Mouse (Mus musculus) liver, embryonic 13.5 days (tissue): Measurements from ENCODE around the gene Ankrd44. TPM values are rescaled to one million over a fixed set of nuclear protein-coding genes. Genes with fewer than 3 reads are reported as not detected.

Experiments
- ATAC-seq: fragments of 200-750 bp; cut with Nextera tagmentation; 2 replicates; pipeline ENCODE4 v1.8.0; 2017; ENCODE audit warnings: low read depth, mild to moderate bottlenecking, moderate number of reproducible peaks, moderate library complexity
- DNase-seq: peaks from one replicate; pipeline ENCODE4 v3.0.0; 2022
- H3K27ac ChIP-seq: fragments of 300-500 bp; sonication (generic); 2 replicates; pipeline ENCODE4 v1.5.1; 2015; ENCODE audit warnings: moderate library complexity, mild to moderate bottlenecking, inconsistent platforms
- H3K27me3 ChIP-seq: fragments of 300-500 bp; sonication (generic); 2 replicates; pipeline ENCODE4 v1.6.1; 2015; ENCODE audit warnings: mild to moderate bottlenecking, inconsistent platforms
- H3K36me3 ChIP-seq: fragments of 300-500 bp; sonication (generic); 2 replicates; pipeline ENCODE4 v1.6.1; 2015; ENCODE audit warnings: mild to moderate bottlenecking, inconsistent platforms
- H3K4me1 ChIP-seq: fragments of 300-500 bp; sonication (generic); replicated peaks from 2 replicates; pipeline ENCODE4 v1.6.1; 2015; ENCODE audit warnings: inconsistent platforms
- H3K4me2 ChIP-seq: fragments of 300-500 bp; sonication (generic); 2 replicates; pipeline ENCODE4 v1.6.1; 2015; ENCODE audit warnings: inconsistent platforms, mild to moderate bottlenecking, moderate library complexity
- H3K4me3 ChIP-seq: fragments of 300-500 bp; sonication (generic); replicated peaks from 2 replicates; pipeline ENCODE4 v1.5.1; 2015; ENCODE audit warnings: mild to moderate bottlenecking, inconsistent platforms
- H3K9ac ChIP-seq: fragments of 300-500 bp; sonication (generic); 2 replicates; pipeline ENCODE4 v1.6.1; 2015; ENCODE audit warnings: mild to moderate bottlenecking, inconsistent platforms
- H3K9me3 ChIP-seq: fragments of 300-500 bp; sonication (generic); replicated peaks from 2 replicates; pipeline ENCODE4 v1.6.1; 2016; ENCODE audit warnings: inconsistent platforms
- WGBS: fragments of 180-500 bp; shearing (Covaris S2); methylation state at CpG from one replicate; pipeline ENCODE4 v1.1.7; 2015; ENCODE audit not compliant: insufficient replicate concordance; 5-methylcytosine and 5-hydroxymethylcytosine counted together
- polyA plus RNA-seq: library from polyadenylated mRNA; unstranded; fragments of >200 nt; fragmentation: Nextera tagmentation; extraction: Ambion mirVana; gene quantifications from 2 replicates; pipeline ENCODE4 v1.2.1, GENCODE M21; 2015

Gene Ankrd44
- polyA plus RNA-seq, 1 experiment from 2014 or later, result 3.0 TPM

DNA sequence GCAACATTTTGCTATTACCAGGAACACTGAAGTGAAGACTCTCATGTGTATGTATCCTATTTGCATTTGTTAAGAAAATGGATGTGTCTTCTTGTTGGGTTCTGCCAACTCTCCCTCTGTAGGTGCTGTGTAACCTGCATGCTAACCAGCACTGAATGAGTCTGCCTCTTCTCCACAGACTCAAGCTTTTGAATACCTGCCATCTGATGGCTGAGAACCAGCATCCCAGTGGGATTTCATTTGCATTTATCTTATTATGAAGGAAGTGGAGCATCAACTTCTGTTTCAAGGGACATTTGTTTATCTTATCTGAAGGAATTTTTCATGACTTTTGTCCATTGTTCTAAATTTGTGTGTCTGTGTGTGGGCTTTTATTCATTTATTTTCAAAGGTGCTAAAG lies 180.5 kb downstream of the Ankrd44 start:
- H3K27ac ChIP-seq, result no peak overlapping the region
- H3K9ac ChIP-seq, result no peak overlapping the region
- H3K4me3 ChIP-seq, result no peak overlapping the region
- no peaks in the 10 kb centered on the region for H3K9me3 ChIP-seq
- H3K4me2 ChIP-seq, result no peak overlapping the region
- DNase-seq (no peak), ATAC-seq (no peak)
- H3K36me3 ChIP-seq, result no peaks in the 10 kb centered on the region
- no peaks in the 10 kb centered on the region for H3K4me1 ChIP-seq
- H3K27me3 ChIP-seq, result no peaks in the 10 kb centered on the region

DNA sequence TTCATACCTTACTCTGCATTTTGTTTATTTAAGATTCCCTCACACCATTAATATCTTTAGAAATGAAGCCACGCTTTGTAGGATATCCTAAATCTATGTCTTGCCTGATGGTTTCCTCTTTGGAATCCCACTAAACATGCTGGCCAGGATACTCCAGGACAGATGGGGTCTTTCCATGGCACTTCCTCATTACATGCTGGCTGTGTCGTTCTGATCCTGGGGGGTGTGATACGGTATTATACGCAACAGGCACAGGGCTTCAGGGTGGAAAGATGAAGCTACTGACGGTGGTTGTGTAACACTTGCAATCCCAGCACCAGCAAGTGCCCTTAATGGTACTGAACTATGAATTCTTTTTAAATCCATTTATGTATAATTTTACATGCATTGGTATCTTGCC lies 182.0 kb downstream of the Ankrd44 start:
- H3K27me3 ChIP-seq, result no peaks in the 10 kb centered on the region
- ATAC-seq, result no peak
- H3K9me3 ChIP-seq, result no peaks in the 10 kb centered on the region
- no peaks in the 10 kb centered on the region for H3K36me3 ChIP-seq
- H3K9ac ChIP-seq, result no peak overlapping the region
- H3K4me2 ChIP-seq, result no peak overlapping the region
- H3K27ac ChIP-seq, result no peak overlapping the region
- 70% methylated on average over 5 of the region's 5 CpGs for WGBS
- no peaks in the 10 kb centered on the region for H3K4me1 ChIP-seq
- no peak for DNase-seq
- H3K4me3 ChIP-seq, result no peak overlapping the region

DNA sequence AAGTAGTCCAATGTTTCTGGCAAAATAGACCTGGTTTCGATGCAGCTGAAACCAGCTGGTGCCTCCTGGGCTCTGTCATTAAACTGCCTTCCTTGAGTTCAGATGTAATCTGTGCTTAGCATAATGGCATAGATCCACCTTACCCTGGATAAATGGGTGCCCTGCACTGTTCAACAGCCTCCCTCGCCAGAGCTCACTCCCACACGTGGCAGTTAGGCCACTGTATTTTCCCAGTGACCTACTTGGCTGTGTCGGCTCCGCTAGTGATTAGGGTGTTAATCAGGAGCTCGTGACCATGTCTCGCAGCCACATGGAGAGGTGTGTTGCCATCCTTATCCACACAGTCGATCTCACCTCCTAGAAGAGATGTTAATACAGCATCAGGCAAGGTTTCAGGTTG lies 183.1 kb downstream of the Ankrd44 start:
- Histone ChIP-seq H3K27ac (no peak overlapping the region), H3K9ac (no peak overlapping the region), H3K9me3 (no peaks in the 10 kb centered on the region), H3K4me3 (no peak overlapping the region), H3K4me2 (no peak overlapping the region), H3K36me3 (no peaks in the 10 kb centered on the region), H3K4me1 (no peaks in the 10 kb centered on the region), H3K27me3 (no peaks in the 10 kb centered on the region)
- ATAC-seq (no peak), DNase-seq (no peak)
- 68% methylated on average over 8 of the region's 8 CpGs for WGBS

DNA sequence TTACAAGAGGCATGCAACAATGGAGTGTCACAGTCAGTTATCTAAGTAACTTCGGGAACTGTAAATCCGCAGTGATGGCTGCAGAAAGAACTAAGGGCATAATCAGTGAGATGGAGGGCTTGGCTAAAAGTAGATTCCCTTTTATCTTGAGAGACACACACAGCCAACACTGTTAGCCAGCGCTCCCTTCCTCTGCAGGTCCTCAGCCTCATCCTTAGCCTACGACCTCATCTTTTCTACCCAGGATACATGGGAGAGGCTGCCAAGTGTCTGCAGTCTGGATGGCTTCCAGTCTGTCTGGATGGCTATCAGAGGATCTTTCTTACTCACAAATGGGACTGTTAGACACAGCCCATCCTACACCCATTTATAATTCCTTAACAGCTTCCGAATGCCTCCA lies 185.3 kb downstream of the Ankrd44 start:
- no peak overlapping the region for H3K4me2 ChIP-seq
- no peaks in the 10 kb centered on the region for H3K36me3 ChIP-seq
- 49% methylated on average over 5 of the region's 5 CpGs for WGBS
- H3K9ac ChIP-seq, result no peak overlapping the region
- ATAC-seq (no peak), DNase-seq (no peak)
- H3K4me3 ChIP-seq, result no peak overlapping the region
- no peaks in the 10 kb centered on the region for H3K27me3 ChIP-seq
- no peaks in the 10 kb centered on the region for H3K9me3 ChIP-seq
- no peaks in the 10 kb centered on the region for H3K4me1 ChIP-seq
- no peak overlapping the region for H3K27ac ChIP-seq

DNA sequence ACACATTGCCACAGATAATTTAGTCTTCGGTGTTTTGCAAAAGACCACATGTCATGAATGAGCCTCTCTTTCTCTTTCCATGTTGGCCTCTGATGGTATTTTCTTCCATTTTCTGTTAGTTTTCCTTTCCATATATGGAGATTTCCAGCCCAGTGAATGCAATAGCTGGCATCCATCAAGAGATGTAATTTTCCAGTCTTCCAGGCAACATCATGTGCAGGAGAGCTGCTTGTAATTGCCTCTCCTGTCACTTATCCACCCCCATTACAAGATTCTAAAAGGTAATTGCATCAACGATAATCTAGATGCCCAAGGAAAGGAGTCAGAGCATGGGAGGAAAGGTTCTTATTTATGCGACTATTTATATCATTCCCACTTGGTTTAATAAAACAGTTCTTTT lies 188.7 kb downstream of the Ankrd44 start:
- DNase-seq (no peak), ATAC-seq (no peak)
- Histone ChIP-seq H3K9me3 (no peaks in the 10 kb centered on the region), H3K4me2 (no peak overlapping the region), H3K9ac (no peak overlapping the region), H3K36me3 (no peaks in the 10 kb centered on the region), H3K4me1 (no peaks in the 10 kb centered on the region), H3K27me3 (no peaks in the 10 kb centered on the region), H3K27ac (no peak overlapping the region), H3K4me3 (no peak overlapping the region)
- 83% methylated on average over 3 of the region's 3 CpGs for WGBS

DNA sequence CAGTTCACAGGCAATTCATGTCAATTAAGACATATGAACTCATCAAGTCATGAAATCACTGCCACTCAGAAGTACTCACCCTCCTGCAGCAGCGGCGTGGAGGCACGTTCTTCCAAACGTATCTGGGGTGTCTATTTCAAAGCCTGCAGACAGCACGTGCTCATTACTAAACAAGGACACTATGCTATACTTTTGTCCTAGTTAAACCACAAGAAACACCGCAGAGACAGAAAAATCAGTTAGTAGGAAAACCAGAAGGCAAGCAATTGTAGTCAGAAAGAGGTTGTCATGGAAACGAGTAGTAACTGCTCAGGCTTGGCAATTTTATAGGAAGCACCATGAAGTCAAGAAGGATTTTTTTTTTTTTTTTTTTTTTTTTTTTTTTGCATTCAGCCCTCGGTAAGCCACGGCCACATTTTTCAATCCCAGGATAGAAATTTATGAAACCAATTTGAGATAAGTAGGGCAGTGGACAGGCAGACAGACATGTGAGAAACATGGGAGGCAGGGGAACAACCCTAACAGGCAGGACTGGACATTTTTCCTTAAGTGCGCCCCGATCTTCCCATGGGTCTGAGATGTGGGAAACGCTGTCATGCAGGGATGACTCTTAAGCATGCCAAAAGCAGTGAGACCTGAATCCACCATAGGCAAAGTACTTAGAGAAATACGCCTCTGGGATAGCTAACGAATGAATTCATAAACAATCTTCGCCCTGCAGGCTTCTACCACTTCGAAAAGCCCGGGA lies 191.1 kb downstream of the Ankrd44 start:
- no peak for DNase-seq
- H3K27me3 ChIP-seq, result no peaks in the 10 kb centered on the region
- no peak overlapping the region for H3K4me3 ChIP-seq
- WGBS, result 72% methylated on average over 17 of the region's 17 CpGs
- H3K9me3 ChIP-seq, result no peaks in the 10 kb centered on the region
- H3K27ac ChIP-seq, result no peak overlapping the region
- no peak overlapping the region for H3K4me2 ChIP-seq
- no peak for ATAC-seq
- H3K9ac ChIP-seq, result no peak overlapping the region
- no peaks in the 10 kb centered on the region for H3K4me1 ChIP-seq
- no peaks in the 10 kb centered on the region for H3K36me3 ChIP-seq

DNA sequence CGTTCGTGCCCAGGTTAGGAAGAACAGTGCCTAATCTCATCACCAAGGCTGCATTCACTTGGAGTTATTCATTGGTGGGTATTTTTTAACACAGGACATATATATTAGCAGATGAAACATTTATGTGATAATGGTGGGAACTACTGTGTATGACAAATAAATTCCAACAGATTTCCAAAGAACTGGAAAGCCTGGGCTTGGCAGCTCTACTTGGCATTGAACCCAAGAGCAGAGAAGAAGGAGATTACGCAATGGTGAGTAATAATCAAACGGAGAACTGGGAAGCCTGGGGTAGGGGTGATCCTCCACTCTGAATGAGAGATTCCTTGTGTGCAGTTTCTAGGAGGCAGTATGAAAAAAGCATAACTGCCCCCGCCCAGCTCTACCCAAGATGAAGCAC lies 196.9 kb downstream of the Ankrd44 start:
- no peak overlapping the region for H3K4me2 ChIP-seq
- ATAC-seq, result no peak
- no peak overlapping the region for H3K9ac ChIP-seq
- no peak overlapping the region for H3K27ac ChIP-seq
- H3K27me3 ChIP-seq, result no peaks in the 10 kb centered on the region
- H3K9me3 ChIP-seq, result no peaks in the 10 kb centered on the region
- H3K4me3 ChIP-seq, result no peak overlapping the region
- WGBS, result 68% methylated on average over 5 of the region's 5 CpGs
- no peak for DNase-seq
- no peaks in the 10 kb centered on the region for H3K36me3 ChIP-seq
- H3K4me1 ChIP-seq, result no peaks in the 10 kb centered on the region

DNA sequence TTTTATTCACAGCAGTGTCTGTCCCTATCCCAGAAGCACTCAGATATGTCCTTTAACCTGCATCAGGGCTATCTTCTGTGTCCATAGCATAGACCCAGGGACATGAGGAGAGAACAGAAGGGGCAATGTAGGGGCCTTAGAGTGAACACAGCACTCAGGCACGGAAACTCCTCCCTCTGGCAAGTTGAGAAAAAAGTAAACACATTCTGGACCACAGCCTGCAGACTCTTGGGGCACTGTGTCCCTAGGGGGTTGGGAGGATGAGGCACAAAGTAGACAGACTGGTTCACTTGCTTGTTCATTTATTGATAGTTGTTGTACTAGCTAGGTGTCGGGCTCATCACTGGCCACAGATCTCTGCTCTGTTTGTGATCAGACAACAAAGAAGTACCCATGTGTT lies 199.6 kb downstream of the Ankrd44 start:
- Histone ChIP-seq H3K4me3 (no peak overlapping the region), H3K9me3 (no peaks in the 10 kb centered on the region), H3K4me1 (no peaks in the 10 kb centered on the region), H3K36me3 (no peaks in the 10 kb centered on the region), H3K4me2 (no peak overlapping the region), H3K27me3 (no peaks in the 10 kb centered on the region), H3K9ac (no peak overlapping the region), H3K27ac (no peak overlapping the region)
- ATAC-seq (no peak), DNase-seq (no peak)
- WGBS, result 45% methylated on average over 2 of the region's 2 CpGs

DNA sequence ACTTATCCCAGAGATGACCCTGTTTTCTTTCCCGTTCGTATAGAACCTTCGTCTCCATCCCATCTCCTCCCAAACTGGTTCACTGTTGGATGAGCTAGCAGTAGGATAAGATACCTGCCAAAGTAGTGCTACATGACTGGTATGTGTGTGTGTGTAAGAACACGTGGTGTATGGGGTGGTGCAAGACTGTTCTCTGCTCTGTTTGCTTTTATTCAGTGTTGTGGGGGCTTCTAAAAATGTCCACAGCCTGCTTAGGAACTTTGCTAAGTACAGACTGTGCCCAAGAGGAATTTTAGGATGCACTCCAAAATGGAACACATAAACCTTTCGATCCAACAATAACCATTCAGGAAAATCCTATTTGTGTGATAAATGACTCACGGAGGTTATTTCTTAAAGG lies 209.3 kb downstream of the Ankrd44 start:
- WGBS, result 70% methylated on average over 6 of the region's 6 CpGs
- Histone ChIP-seq H3K36me3 (0 out of 2 replicates have a peak, but pooled peaks cover 5% of the 10 kb centered on the region), H3K4me3 (no peak overlapping the region), H3K4me2 (no peak overlapping the region), H3K4me1 (no peaks in the 10 kb centered on the region), H3K9me3 (no peaks in the 10 kb centered on the region), H3K27me3 (no peaks in the 10 kb centered on the region), H3K9ac (no peak overlapping the region), H3K27ac (no peak overlapping the region)
- ATAC-seq, result no peak
- no peak for DNase-seq

DNA sequence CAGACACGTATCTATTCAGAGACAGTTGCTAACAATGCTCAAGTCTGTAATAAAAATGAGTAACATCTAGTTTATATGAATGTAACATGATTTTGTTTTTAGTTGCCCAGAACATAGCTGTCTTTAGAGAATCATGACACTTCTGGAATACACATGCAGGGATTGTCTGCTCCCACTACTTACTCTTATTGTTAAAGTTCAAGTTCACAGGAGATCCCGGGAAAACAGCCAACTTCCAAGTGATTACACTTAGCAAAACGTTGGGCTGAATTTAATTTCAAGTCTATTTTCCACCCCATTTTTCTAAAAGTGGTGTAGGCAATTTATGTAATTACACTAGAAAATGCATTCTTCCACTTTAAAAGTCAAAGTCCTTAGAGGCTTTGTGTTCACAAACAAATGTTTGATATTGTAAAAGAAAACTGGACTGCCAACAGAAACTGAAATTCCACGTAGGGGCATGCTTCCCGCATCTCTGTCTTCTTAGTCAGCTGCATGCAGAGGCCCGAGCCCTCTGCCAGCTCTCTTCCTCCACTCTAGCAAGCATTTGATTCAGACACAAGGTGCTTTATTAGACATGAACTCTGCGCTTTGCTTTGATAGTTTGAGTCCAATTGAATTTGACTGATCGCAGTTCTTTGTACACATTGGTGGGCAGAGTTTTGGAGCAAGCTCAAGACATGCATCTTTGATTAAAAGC lies 211.0 kb downstream of the Ankrd44 start:
- H3K9ac ChIP-seq, result no peak overlapping the region
- H3K4me2 ChIP-seq, result no peak overlapping the region
- no peak overlapping the region for H3K27ac ChIP-seq
- no peaks in the 10 kb centered on the region for H3K9me3 ChIP-seq
- H3K27me3 ChIP-seq, result no peaks in the 10 kb centered on the region
- H3K4me3 ChIP-seq, result no peak overlapping the region
- 71% methylated on average over 8 of the region's 8 CpGs for whole genome bisulfite sequencing
- H3K36me3 ChIP-seq, result 0 out of 2 replicates have a peak, but pooled peaks cover 5% of the 10 kb centered on the region
- DNase-seq, result no peak
- no peaks in the 10 kb centered on the region for H3K4me1 ChIP-seq
- no peak for ATAC-seq

DNA sequence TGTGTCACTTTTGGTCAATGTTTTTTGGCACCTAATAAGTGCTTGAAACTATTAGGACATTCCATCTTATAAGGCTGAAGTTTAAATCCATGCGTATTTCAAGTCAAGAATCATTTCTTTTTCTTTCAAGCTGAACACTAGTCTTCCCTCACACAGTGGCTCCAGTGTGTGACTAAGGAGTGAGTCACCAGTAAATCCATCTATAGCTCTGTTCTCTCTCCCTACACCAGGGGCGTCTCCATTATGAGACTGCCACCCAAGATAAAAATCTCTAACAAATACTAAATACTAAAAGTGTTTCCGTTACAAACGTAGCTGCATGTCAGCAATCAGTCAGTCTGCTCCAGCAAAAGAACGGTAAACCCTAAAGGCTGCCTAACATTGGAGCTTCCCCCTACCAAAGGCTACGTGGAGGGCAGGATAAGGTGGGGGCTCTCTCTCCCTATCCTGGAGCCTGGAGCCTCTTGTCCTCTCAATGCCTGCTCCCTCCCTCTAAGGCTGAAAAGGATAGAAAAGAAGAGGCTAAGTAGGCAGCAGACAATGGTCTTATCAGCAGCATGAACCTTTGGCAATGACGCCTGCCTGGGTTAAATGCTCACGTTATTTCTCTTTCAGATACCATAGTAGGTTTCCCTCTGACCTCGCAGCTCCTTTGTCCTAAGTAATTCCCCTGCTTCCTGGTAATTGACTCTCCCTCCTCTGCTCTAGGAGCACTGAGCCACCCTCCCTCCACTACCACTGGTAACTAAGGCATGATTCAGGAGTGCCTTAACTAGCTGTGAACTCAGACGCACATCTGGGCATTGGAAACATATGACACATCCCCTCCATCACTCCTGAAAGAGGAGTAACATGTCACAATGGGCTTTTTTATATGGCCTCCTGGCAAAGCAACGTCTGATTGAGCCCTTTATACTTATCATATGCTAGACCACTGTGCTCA lies 212.7 kb downstream of the Ankrd44 start:
- no peaks in the 10 kb centered on the region for H3K9me3 ChIP-seq
- no peak overlapping the region for H3K27ac ChIP-seq
- no peaks in the 10 kb centered on the region for H3K4me1 ChIP-seq
- H3K9ac ChIP-seq, result no peak overlapping the region
- WGBS, result 52% methylated on average over 11 of the region's 11 CpGs
- H3K4me3 ChIP-seq, result no peak overlapping the region
- H3K27me3 ChIP-seq, result no peaks in the 10 kb centered on the region
- ATAC-seq (no peak), DNase-seq (no peak)
- H3K36me3 ChIP-seq, result 0 out of 2 replicates have a peak, but pooled peaks cover 5% of the 10 kb centered on the region
- no peak overlapping the region for H3K4me2 ChIP-seq
